Mouse (Mus musculus): ENCODE measurements around the gene Gpc4.

GRCm38 (mm10) chrX:52167519-52168244, 2.6 kb upstream of the Gpc4 start:
- no peak for TF ChIP-seq HCFC1 (IDR thresholded peaks at IDR 0.05; ENCODE audit: low read depth, low read length)
- TF ChIP-seq CTCF (IDR thresholded peaks at IDR 0.05 in 2 of 3, conservative IDR thresholded peaks at IDR 0.05 in 1 of 3; ENCODE audit: control insufficient read depth in 1 of 3, insufficient read depth in 1 of 3, low read depth in 2 of 3, low read length in 3 of 3, poor library complexity in 1 of 3, severe bottlenecking in 1 of 3) = no peak
- no peak for TF ChIP-seq ELF1 (IDR thresholded peaks at IDR 0.05; ENCODE audit: low read depth, low read length)
- no peak for TF ChIP-seq ZMIZ1 (IDR thresholded peaks at IDR 0.05; ENCODE audit: low read depth, low read length)
- no peak for TF ChIP-seq ZNF384 (IDR thresholded peaks at IDR 0.05; ENCODE audit: low read depth, low read length)
- no peak for TF ChIP-seq ZKSCAN1 (IDR thresholded peaks at IDR 0.05; ENCODE audit: low read depth, low read length)
- TF ChIP-seq NRF1 (IDR thresholded peaks at IDR 0.05; ENCODE audit: insufficient read depth, low read depth, low read length, poor library complexity, severe bottlenecking) = no peak
- TF ChIP-seq CHD2 (IDR thresholded peaks at IDR 0.05; ENCODE audit: low read length) = no peak
- no peak for TF ChIP-seq POLR2A (IDR thresholded peaks at IDR 0.05; ENCODE audit: control insufficient read depth in 1 of 2, insufficient read depth in 1 of 2, low read depth in 1 of 2, low read length in 2 of 2, poor library complexity in 1 of 2)
- TF ChIP-seq MXI1 (IDR thresholded peaks at IDR 0.05; ENCODE audit: low read depth, low read length) = no peak
- no peak for TF ChIP-seq POLR2AphosphoS5 (IDR thresholded peaks at IDR 0.05; ENCODE audit: borderline replicate concordance, low read depth, low read length)

Measured in MEL (cell line).